Mouse (Mus musculus) kidney, postnatal 0 days (tissue): Measurements from ENCODE around the gene Zscan10. TPM values are rescaled to one million over a fixed set of nuclear protein-coding genes. Genes with fewer than 3 reads are reported as not detected.

Source experiments
- ATAC-seq: fragments of 200-750 bp; cut with Nextera tagmentation; replicated peaks from 2 replicates; pipeline ENCODE4 v1.8.0; 2017; ENCODE audit warnings: low read depth, moderate number of reproducible peaks, moderate TSS enrichment, moderate library complexity; ENCODE audit not compliant: low FRiP score
- DNase-seq: peaks from one replicate; pipeline ENCODE4 v3.0.0-alpha.2; 2016; ENCODE audit warnings: low spot score
- H3K27ac ChIP-seq: fragments of 300-500 bp; sonication (generic); 2 replicates; pipeline ENCODE4 v1.5.1; 2014; ENCODE audit warnings: mild to moderate bottlenecking
- H3K27me3 ChIP-seq: fragments of 300-500 bp; sonication (generic); 2 replicates; pipeline ENCODE4 v1.6.1; 2014; ENCODE audit warnings: low read length, mixed read lengths; ENCODE audit not compliant: insufficient read depth
- H3K36me3 ChIP-seq: fragments of 300-500 bp; sonication (generic); 2 replicates; pipeline ENCODE4 v1.6.1; 2014; ENCODE audit warnings: low read length, mixed read lengths; ENCODE audit not compliant: insufficient read depth
- H3K4me1 ChIP-seq: fragments of 300-500 bp; sonication (generic); replicated peaks from 2 replicates; pipeline ENCODE4 v1.6.1; 2014; ENCODE audit warnings: antibody characterized with exemption, low read length, mixed read lengths; ENCODE audit not compliant: insufficient read depth
- H3K4me2 ChIP-seq: fragments of 300-500 bp; sonication (generic); 2 replicates; pipeline ENCODE4 v1.6.1; 2014; ENCODE audit warnings: mild to moderate bottlenecking, low read length, moderate library complexity, mixed read lengths
- H3K4me3 ChIP-seq: fragments of 300-500 bp; sonication (generic); replicated peaks from 2 replicates; pipeline ENCODE4 v1.5.1; 2014; ENCODE audit warnings: low read depth, low read length
- H3K9ac ChIP-seq: fragments of 300-500 bp; sonication (generic); 2 replicates; pipeline ENCODE4 v1.6.1; 2014; ENCODE audit warnings: low read depth, low read length
- H3K9me3 ChIP-seq: fragments of 300-500 bp; sonication (generic); replicated peaks from 2 replicates; pipeline ENCODE4 v1.6.1; 2016; ENCODE audit warnings: low read length, inconsistent platforms, mixed read lengths
- CTCF ChIP-seq: IDR thresholded peaks from 2 replicates; pipeline ENCODE4 v1.5.1; 2016; ENCODE audit warnings: antibody characterized with exemption, low read depth, mild to moderate bottlenecking, moderate library complexity
- WGBS: fragments of 180-500 bp; shearing (Covaris S2); extraction: QIAGEN DNeasy Blood & Tissue Kit; methylation state at CpG from one replicate; pipeline ENCODE4 v1.1.7; 2014; 5-methylcytosine and 5-hydroxymethylcytosine counted together
- polyA plus RNA-seq: library from polyadenylated mRNA; unstranded; fragments of >200 nt; fragmentation: Nextera tagmentation; extraction: Ambion mirVana; gene quantifications from 2 replicates; pipeline ENCODE4 v1.2.1, GENCODE M21; 2015

Zscan10 gene
- polyA plus RNA-seq, 1 experiment from 2014 or later = not detected

DNA sequence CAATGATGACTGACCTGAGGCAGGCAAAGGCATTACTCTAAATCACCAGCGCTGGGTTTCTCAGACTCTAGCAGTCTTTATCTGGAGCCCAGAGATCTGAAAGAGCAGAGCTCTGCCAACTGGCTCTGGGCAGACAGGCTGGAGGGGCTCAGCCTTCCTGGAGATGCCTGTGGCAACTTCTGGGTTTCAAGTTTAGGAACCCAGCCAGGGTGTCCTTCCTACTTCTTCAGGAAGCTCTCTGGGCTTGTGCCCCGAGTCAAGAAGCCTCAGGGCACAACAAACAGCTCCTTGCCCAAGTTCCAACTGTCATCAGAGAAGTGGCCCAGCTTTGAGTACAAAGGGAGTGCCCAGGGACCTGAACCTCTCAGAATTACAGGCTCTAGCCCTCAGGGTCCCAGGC, 53.8 kb downstream of the Zscan10 start:
- Histone ChIP-seq H3K9ac (no peak overlapping the region), H3K4me3 (no peak overlapping the region), H3K36me3 (no peaks in the 10 kb centered on the region), H3K4me2 (no peak overlapping the region), H3K27me3 (no peaks in the 10 kb centered on the region), H3K9me3 (no peaks in the 10 kb centered on the region), H3K4me1 (no peaks in the 10 kb centered on the region), H3K27ac (no peak overlapping the region)
- no peak for TF ChIP-seq CTCF
- WGBS = 58% methylated on average over 2 of the region's 2 CpGs
- no peak for DNase-seq
- no peak for ATAC-seq

DNA sequence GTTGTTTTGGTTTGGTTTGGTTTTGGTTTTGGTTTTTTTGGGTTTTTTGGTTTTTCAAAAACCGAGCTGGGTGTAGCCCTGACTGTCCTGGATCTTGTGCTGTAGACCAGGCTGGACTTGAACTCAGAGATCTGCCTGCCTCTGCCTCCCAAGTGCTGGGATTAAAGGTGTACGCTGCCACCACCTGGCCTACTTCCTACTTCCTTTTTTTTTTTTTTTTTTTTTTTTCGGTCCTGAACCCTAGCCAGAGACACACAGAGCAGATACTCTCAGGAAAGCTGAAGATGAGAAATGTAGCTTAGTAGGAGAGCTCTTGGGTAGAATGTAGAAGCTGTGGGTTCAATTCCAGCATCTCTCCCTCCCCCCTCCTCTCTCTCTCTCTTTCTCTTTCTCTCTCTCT, 57.8 kb downstream of the Zscan10 start:
- TF ChIP-seq CTCF = no peak
- ATAC-seq (no peak), DNase-seq (no peak)
- Histone ChIP-seq H3K9me3 (no peaks in the 10 kb centered on the region), H3K27me3 (peaks cover 17% of the 10 kb centered on the region), H3K4me2 (no peak overlapping the region), H3K27ac (no peak overlapping the region), H3K36me3 (no peaks in the 10 kb centered on the region), H3K4me3 (no peak overlapping the region), H3K9ac (no peak overlapping the region), H3K4me1 (peaks cover 6% of the 10 kb centered on the region; the same call in 1 of the 2 replicates)
- WGBS = 89% methylated on average over 3 of the region's 3 CpGs

DNA sequence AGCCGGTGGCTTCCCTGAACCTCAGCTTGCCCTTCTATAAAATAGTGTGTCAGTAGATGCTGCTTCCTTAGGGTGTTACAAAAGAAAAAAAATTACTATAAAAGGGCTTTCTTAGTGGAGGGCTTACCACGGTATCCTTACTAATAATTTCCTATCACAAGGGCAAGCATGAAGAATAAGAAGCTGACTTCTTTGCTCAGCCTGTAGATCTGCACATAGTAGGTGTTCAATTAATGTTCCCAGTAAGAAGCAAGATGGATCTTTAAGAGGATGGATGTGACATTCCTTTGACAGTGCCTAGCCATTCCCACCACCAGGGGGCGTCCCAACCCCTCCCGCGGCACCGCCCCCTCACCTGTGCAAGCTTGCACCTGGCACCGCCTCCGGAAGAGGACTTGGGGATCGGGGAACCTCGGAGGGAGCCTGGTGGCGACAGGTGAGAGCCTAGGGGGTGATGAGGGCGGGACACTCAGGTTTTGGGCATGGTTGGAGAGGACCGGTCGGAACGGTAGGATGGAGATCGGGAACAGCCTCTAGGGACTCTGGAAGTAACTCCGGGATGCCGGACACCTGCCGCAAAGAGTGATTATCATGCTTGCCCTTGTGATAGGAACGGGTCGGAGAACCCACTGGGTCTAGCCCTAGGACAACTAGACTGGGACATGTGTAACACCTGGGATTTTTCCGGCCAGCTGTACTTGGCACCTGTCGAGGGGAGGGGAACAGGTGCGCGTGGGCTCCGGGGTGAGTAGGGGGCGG, 59.6 kb downstream of the Zscan10 start, which contains the start of gene Bicdl2:
Gene Bicdl2 (plus strand): TSS at position 390 of the 759 bp plus-strand sequence.
- H3K4me3 ChIP-seq = peak within 1 kb of the TSS; percentile 36
- H3K36me3 ChIP-seq = no peaks in the 10 kb centered on the region
- H3K27ac ChIP-seq = no peak within 1 kb of the TSS
- peak within 1 kb of the TSS; percentile 57 for H3K4me2 ChIP-seq
- DNase-seq = no peak
- peaks cover 6% of the 10 kb centered on the region; the same call in 1 of the 2 replicates for H3K4me1 ChIP-seq
- TF ChIP-seq CTCF = peak; percentile 87
- 2% methylated on average over 27 of the region's 27 CpGs for WGBS
- no peaks in the 10 kb centered on the region for H3K9me3 ChIP-seq
- ATAC-seq = peak; percentile 34
- peak within 1 kb of the TSS; percentile 35; the same call in 1 of the 2 replicates for H3K9ac ChIP-seq
- H3K27me3 ChIP-seq = peaks cover 17% of the 10 kb centered on the region

Other genes starting within 250 kb of the Zscan10 start
- gene Vmn2r116, start 216.3 kb upstream of the Zscan10 start, polyA plus RNA-seq = not detected in 2 replicates
- gene Vmn2r117, start 121.2 kb upstream of the Zscan10 start, polyA plus RNA-seq = not detected in 2 replicates
- 16.8 and 19.1 TPM in 2 replicates for gene Zfp213, start 36.6 kb upstream of the Zscan10 start, polyA plus RNA-seq
- gene Zfp13, start 1.4 kb upstream of the Zscan10 start, polyA plus RNA-seq = 12.6 and 14.3 TPM in 2 replicates
- gene Mmp25, start 44.4 kb downstream of the Zscan10 start, polyA plus RNA-seq = 0.66 and 0.92 TPM in 2 replicates
- 2.1 and 2.4 TPM in 2 replicates for gene Bicdl2, start 59.6 kb downstream of the Zscan10 start, polyA plus RNA-seq
- gene Hcfc1r1, start 72.7 kb downstream of the Zscan10 start, polyA plus RNA-seq = 116 and 120 TPM in 2 replicates
- gene Thoc6, start 73.0 kb downstream of the Zscan10 start, polyA plus RNA-seq = 32.3 and 35.5 TPM in 2 replicates
- 47.0 and 50.0 TPM in 2 replicates for gene Tnfrsf12a, start 76.6 kb downstream of the Zscan10 start, polyA plus RNA-seq
- gene Cldn6, start 78.4 kb downstream of the Zscan10 start, polyA plus RNA-seq = 131 and 155 TPM in 2 replicates
- gene Cldn9, start 83.2 kb downstream of the Zscan10 start, polyA plus RNA-seq = 41.2 and 41.8 TPM in 2 replicates
- gene 1520401A03Rik, start 121.9 kb downstream of the Zscan10 start, polyA plus RNA-seq = 0.05 and 0.30 TPM in 2 replicates
- 21.1 and 24.5 TPM in 2 replicates for gene Pkmyt1, start 125.5 kb downstream of the Zscan10 start, polyA plus RNA-seq
- 16.0 and 17.9 TPM in 2 replicates for gene Paqr4, start 140.0 kb downstream of the Zscan10 start, polyA plus RNA-seq
- 0.29 and 0.52 TPM in 2 replicates for gene Kremen2, start 145.0 kb downstream of the Zscan10 start, polyA plus RNA-seq
- 74.6 and 74.7 TPM in 2 replicates for gene Flywch1, start 170.7 kb downstream of the Zscan10 start, polyA plus RNA-seq
- 40.9 and 46.8 TPM in 2 replicates for gene Flywch2, start 185.2 kb downstream of the Zscan10 start, polyA plus RNA-seq
- gene Srrm2, start 189.7 kb downstream of the Zscan10 start, polyA plus RNA-seq = 304 and 321 TPM in 2 replicates
- 1,058 and 1,143 TPM in 2 replicates for gene Elob, start 228.3 kb downstream of the Zscan10 start, polyA plus RNA-seq
- gene Prss33, start 235.2 kb downstream of the Zscan10 start, polyA plus RNA-seq = 0.11 TPM in 1 of 2 replicates, not detected in the other
- gene Prss32, start 243.0 kb downstream of the Zscan10 start, polyA plus RNA-seq = not detected in 2 replicates
- 2.8 and 3.1 TPM in 2 replicates for gene Prss41, start 243.3 kb downstream of the Zscan10 start, polyA plus RNA-seq